Mouse (Mus musculus) forebrain, embryonic 11.5 days (tissue): ENCODE data around the gene Pcp4l1. TPM values are rescaled to one million over a fixed set of nuclear protein-coding genes. Genes with fewer than 3 reads are reported as not detected.
A peak's percentile ranks its signal among the peaks of the same experiment; 100 is the strongest.

ENCODE experiments used
- ATAC-seq: fragments of 200-750 bp; cut with Nextera tagmentation; replicated peaks from 2 replicates; pipeline ENCODE4 v1.8.0; 2017; ENCODE audit warnings: moderate TSS enrichment; ENCODE audit not compliant: low FRiP score
- DNase-seq: peaks from one replicate; pipeline ENCODE4 v3.0.0-alpha.2; 2017; ENCODE audit warnings: low spot score
- H3K27ac ChIP-seq: fragments of 300-500 bp; sonication (generic); 2 replicates; pipeline ENCODE4 v1.5.1; 2014; ENCODE audit warnings: low read depth, low read length
- H3K27me3 ChIP-seq: fragments of 300-500 bp; sonication (generic); 2 replicates; pipeline ENCODE4 v1.6.1; 2014; ENCODE audit warnings: mild to moderate bottlenecking, low read length, mixed read lengths; ENCODE audit not compliant: control insufficient read depth, insufficient read depth
- H3K36me3 ChIP-seq: fragments of 300-500 bp; sonication (generic); 2 replicates; pipeline ENCODE4 v1.6.1; 2014; ENCODE audit warnings: mild to moderate bottlenecking, low read length, moderate library complexity, mixed read lengths; ENCODE audit not compliant: control insufficient read depth, insufficient read depth
- H3K4me1 ChIP-seq: fragments of 300-500 bp; sonication (generic); replicated peaks from 2 replicates; pipeline ENCODE4 v1.6.1; 2014; ENCODE audit warnings: low read length, mixed read lengths; ENCODE audit not compliant: control insufficient read depth, insufficient read depth
- H3K4me2 ChIP-seq: fragments of 300-500 bp; sonication (generic); 2 replicates; pipeline ENCODE4 v1.6.1; 2014; ENCODE audit warnings: low read depth, mild to moderate bottlenecking, low read length, moderate library complexity, mixed read lengths; ENCODE audit not compliant: severe bottlenecking
- H3K4me3 ChIP-seq: fragments of 300-500 bp; sonication (generic); 2 replicates; pipeline ENCODE4 v1.5.1; 2014; ENCODE audit warnings: low read depth, low read length
- H3K9ac ChIP-seq: fragments of 300-500 bp; sonication (generic); 2 replicates; pipeline ENCODE4 v1.6.1; 2014; ENCODE audit warnings: low read length
- H3K9me3 ChIP-seq: fragments of 300-500 bp; sonication (generic); 2 replicates; pipeline ENCODE4 v1.6.1; 2016; ENCODE audit warnings: low read length, mixed read lengths; ENCODE audit not compliant: control insufficient read depth
- WGBS: fragments of 180-500 bp; shearing (Covaris S2); extraction: QIAGEN DNeasy Blood & Tissue Kit; methylation state at CpG from one replicate; pipeline ENCODE4 v1.1.7; 2014; 5-methylcytosine and 5-hydroxymethylcytosine counted together
- polyA plus RNA-seq: library from polyadenylated mRNA; unstranded; fragments of >200 nt; fragmentation: Nextera tagmentation; extraction: Ambion mirVana; gene quantifications from 2 replicates; pipeline ENCODE4 v1.2.1, GENCODE M21; 2014

Gene Pcp4l1
- polyA plus RNA-seq, 1 experiment from 2014 or later = 7.3 TPM

DNA sequence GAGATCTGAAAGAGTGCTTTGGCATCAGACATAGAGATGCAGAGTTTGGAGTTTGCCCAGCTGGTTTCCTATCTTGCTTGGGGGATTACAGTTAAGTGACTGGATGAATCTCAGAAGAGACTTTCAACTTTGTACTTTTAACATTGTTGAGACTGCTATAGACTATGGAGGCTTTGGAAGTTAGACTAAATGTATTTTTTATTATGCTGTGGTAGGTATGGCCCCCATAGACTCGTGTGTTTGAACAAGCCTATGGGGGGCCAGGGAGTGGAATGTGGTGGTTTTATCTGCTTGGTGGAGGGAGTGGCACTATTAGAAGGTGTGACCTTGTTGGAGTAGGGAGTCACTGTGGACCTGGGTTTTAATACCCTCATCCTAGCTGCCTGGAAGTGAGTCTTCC, 3.5 kb upstream of the Pcp4l1 start:
- no peaks in the 10 kb centered on the region for H3K9me3 ChIP-seq
- no peak overlapping the region for H3K4me2 ChIP-seq
- H3K27me3 ChIP-seq = peaks cover 17% of the 10 kb centered on the region
- WGBS = 68% methylated on average over 1 of the region's 1 CpGs
- H3K27ac ChIP-seq = no peak overlapping the region
- no peak for ATAC-seq
- DNase-seq = no peak
- H3K4me3 ChIP-seq = no peak overlapping the region
- no peak overlapping the region for H3K9ac ChIP-seq
- H3K36me3 ChIP-seq = no peaks in the 10 kb centered on the region
- H3K4me1 ChIP-seq = 0 out of 2 replicates have a peak, but pooled peaks cover 4% of the 10 kb centered on the region

DNA sequence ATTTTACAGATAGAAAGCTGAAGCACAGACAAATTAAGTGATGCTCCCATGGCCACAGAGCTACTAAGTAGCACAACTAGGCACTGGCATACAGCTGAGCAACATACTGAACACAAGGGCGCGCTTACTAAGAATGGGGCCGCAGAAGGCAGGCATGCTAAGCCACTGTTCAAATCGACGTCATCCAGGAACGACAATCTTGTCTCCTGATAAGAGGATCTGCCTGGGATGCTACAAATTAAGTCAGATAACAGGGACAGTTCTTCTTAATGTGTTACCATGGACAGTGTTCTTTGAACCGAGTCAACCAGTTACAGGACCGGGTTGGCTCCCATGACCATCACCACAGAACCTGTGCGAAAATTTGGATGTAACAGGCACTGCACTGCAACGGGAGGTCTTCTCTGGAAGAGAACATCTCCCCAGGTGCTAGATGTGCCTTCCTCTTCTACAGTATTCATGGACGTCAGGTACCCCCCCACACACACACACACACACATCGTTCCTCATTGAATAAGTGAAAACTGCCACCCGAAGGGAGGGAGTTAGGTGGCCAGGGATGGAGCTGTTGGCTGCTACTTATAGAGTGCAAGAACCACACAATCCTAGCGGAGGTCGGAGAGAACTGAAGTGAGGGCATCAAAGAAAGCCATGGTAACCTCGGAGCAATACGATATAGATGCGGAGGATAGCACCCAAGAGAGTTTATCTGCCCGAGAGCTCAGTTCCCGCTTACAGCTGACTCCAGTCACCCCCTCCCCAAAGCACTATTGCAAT, 834 bp downstream of the Pcp4l1 start:
- DNase-seq (no peak), ATAC-seq (0 out of 2 replicates have a peak, but pooled peaks have one; percentile 1)
- no peaks in the 10 kb centered on the region for H3K9me3 ChIP-seq
- H3K27ac ChIP-seq = no peak overlapping the region
- peaks cover 33% of the 10 kb centered on the region for H3K27me3 ChIP-seq
- H3K36me3 ChIP-seq = no peaks in the 10 kb centered on the region
- WGBS = 4% methylated on average over 20 of the region's 20 CpGs
- peak overlapping the region; percentile 94 for H3K4me2 ChIP-seq
- H3K4me1 ChIP-seq = peaks cover 6% of the 10 kb centered on the region; the same call in 1 of the 2 replicates
- H3K4me3 ChIP-seq = peak overlapping the region; percentile 50
- H3K9ac ChIP-seq = no peak overlapping the region; the same call in 1 of the 2 replicates

DNA sequence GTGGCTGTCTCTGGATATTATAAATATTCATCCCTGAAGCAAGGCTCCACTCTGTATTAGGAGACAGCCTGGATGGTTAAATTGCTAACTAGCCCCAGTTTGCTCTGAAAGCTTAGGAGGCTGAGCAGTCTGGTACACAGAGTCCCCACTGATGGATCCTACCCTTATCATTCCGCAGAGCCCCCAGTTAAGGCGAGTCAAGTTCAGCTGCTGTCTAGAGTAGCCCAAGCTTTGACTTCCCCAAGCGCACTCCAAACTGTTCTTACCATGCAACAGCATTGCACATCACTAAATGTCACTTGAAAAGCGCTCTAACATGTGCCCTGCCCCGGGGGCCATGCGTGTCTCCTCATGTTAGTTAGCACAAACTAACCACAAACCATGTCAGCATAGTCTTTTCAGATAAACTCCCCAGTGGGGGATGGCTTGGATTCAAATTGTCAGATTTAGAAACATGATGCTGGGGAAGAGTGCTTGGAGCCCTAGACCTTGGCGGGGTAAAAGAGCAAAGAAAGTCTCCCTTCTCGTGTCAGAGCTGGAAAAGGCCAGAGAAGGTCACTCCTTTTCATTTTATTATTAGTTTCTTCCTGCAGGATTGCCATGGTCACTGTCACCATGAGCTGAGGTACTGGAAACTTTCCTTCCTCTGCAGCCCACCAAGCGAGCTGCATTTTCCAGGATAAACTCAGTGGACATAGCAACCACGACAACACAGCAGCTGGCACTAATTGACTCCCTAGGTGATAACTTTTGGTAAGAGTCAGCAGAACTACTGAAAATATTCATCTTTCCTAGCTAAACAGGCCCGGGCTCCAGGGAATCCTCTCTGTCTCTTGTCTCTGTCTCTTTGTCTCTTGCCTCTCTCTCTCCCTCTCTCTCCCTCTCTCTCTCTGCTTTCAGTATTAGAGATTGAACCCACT, 1.9 kb downstream of the Pcp4l1 start:
- peaks cover 9% of the 10 kb centered on the region; the same call in 1 of the 2 replicates for H3K4me1 ChIP-seq
- H3K27me3 ChIP-seq = peaks cover 33% of the 10 kb centered on the region
- no peak overlapping the region for H3K4me2 ChIP-seq
- no peak for DNase-seq
- ATAC-seq = no peak
- H3K4me3 ChIP-seq = no peak overlapping the region
- no peak overlapping the region for H3K9ac ChIP-seq
- H3K27ac ChIP-seq = no peak overlapping the region
- no peaks in the 10 kb centered on the region for H3K9me3 ChIP-seq
- WGBS = 25% methylated on average over 11 of the region's 11 CpGs
- no peaks in the 10 kb centered on the region for H3K36me3 ChIP-seq

DNA sequence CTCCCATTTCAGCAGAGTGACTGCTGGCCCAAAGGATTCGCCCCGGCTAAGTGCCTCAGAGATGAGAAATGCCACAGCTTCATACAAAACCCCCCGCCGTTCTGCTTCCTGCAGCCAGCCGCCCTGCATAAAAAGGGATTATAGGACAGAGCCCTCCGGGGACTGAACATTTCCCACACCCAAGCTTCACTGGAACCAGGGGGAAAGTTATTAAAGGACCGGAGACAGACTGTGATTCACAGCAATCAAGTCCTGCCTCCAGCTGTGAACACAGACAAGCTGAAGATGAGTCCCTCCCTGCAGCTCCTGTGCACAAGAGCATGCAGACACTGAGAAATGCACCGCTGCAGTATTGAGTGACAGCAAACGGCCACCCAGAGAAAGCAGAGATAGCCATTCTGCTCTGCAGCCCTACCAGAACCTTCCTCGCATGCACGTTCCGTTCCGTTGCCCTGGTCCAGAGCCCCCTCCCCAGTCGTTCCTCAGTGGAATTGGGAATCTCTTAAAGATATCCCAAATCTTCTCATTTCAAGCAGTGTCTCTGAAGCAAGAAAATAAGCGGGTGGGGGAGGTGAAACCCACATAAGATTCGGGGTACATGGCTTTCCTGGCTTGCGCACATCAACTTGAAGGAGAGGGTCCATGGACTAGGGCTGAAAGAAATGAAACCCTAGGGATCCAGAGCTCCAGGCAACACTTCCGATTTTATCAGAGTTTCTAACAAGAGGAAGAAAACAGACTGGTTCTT, 2.8 kb downstream of the Pcp4l1 start:
- peaks cover 13% of the 10 kb centered on the region; the same call in 1 of the 2 replicates for H3K4me1 ChIP-seq

DNA sequence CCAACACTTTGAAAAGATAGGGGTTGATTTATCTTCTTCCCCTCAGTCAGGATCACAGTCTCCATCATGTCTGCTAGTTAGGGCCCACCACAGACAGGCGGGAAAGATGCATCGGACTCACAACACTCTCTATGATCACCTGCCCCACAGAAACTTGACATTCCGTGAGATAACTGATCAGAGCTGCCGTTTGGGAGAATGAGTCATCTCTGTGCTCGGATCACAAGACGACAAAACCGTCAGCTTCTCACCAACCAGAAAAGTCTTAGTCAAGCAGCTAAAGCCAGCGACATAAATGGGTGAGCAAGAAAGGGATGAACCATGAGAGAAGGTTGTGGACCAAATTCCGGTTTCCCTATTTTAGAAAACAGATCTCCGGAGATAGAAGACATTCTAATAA, 3.8 kb downstream of the Pcp4l1 start:
- Histone ChIP-seq H3K27ac (no peak overlapping the region), H3K9ac (no peak overlapping the region), H3K4me3 (no peak overlapping the region), H3K36me3 (no peaks in the 10 kb centered on the region), H3K4me2 (no peak overlapping the region), H3K4me1 (peaks cover 13% of the 10 kb centered on the region; the same call in 1 of the 2 replicates), H3K27me3 (peaks cover 33% of the 10 kb centered on the region), H3K9me3 (no peaks in the 10 kb centered on the region)
- ATAC-seq = no peak
- no peak for DNase-seq
- WGBS = 48% methylated on average over 10 of the region's 10 CpGs

More for the DNA sequence above, 2.8 kb downstream of the Pcp4l1 start:
- peak overlapping the region; percentile 12; the same call in 1 of the 2 replicates for H3K4me3 ChIP-seq
- H3K27me3 ChIP-seq = peaks cover 33% of the 10 kb centered on the region
- DNase-seq (no peak), ATAC-seq (0 out of 2 replicates have a peak, but pooled peaks have one; percentile 8)
- WGBS = 3% methylated on average over 18 of the region's 18 CpGs
- no peaks in the 10 kb centered on the region for H3K36me3 ChIP-seq
- no peaks in the 10 kb centered on the region for H3K9me3 ChIP-seq
- peak overlapping the region; percentile 1 for H3K9ac ChIP-seq
- no peak overlapping the region for H3K27ac ChIP-seq
- H3K4me2 ChIP-seq = peak overlapping the region; percentile 33

DNA sequence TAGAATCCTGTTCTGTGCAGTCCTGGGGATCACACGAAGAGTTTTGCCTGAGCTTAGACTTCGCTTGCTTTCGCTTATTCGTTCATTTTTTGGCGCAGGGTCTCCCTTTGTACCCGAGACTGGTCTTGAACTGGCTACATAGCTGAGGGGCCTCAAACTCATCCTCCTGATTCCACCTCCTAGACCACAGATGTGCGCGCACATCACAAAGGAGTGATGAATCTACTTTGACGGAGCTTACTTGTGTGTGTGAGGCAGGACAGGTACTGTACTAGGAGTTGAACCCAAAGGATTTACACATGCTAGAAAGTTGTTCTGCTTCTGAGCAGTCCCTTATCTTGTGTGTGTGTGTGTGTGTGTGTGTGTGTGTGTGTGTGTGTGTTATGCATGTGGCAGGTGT, 5.2 kb downstream of the Pcp4l1 start:
- H3K9ac ChIP-seq = no peak overlapping the region
- 92% methylated on average over 9 of the region's 9 CpGs for WGBS

DNA sequence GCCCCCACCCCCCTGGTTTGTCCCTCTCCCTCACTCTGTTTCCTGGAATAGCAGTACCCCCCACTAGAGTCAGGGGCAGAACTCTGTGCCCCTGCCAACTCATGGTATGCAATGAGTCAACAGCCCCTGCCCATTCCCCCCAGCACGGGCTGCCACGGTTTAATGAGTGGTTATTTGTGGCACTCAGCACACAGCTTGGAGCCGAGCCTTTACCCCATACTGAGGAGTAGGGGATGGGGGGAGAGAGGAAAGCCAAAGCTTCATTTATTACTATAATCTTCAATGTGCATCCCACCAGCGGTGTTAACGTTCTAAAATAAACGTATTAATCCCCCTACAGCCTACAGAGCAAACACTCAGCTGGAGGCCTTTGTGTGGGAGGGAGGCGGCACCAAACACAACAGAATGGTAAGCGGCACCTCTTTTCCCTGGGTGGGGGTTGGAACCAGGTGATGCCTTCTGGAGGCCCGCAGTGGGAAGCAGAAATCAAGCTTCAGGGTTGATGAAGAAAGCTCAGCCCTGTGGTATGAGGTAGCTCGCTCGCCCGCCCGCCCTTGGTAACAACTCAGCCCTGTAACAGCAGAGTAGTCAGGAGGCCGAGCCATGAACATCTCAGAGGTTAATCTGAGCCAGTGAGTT, 6.5 kb downstream of the Pcp4l1 start:
- H3K4me1 ChIP-seq = peaks cover 9% of the 10 kb centered on the region; the same call in 1 of the 2 replicates
- no peaks in the 10 kb centered on the region for H3K36me3 ChIP-seq
- WGBS = 21% methylated on average over 14 of the region's 14 CpGs
- H3K27ac ChIP-seq = peak overlapping the region; percentile 48; the same call in 1 of the 2 replicates
- H3K4me2 ChIP-seq = no peak overlapping the region
- ATAC-seq (peak; percentile 20; the same call in 1 of the 2 replicates), DNase-seq (no peak)
- H3K27me3 ChIP-seq = peaks cover 17% of the 10 kb centered on the region
- no peaks in the 10 kb centered on the region for H3K9me3 ChIP-seq
- H3K9ac ChIP-seq = no peak overlapping the region
- no peak overlapping the region for H3K4me3 ChIP-seq

More for the DNA sequence above, 5.2 kb downstream of the Pcp4l1 start:
- H3K27me3 ChIP-seq = peaks cover 28% of the 10 kb centered on the region
- H3K4me2 ChIP-seq = no peak overlapping the region
- H3K9me3 ChIP-seq = no peaks in the 10 kb centered on the region
- H3K4me3 ChIP-seq = no peak overlapping the region
- H3K36me3 ChIP-seq = no peaks in the 10 kb centered on the region
- ATAC-seq = no peak
- H3K27ac ChIP-seq = no peak overlapping the region
- DNase-seq = no peak
- H3K4me1 ChIP-seq = peaks cover 10% of the 10 kb centered on the region; the same call in 1 of the 2 replicates
